Mouse (Mus musculus) ES-E14 (cell line): ENCODE results near the gene Prdx6. TPM values are rescaled to one million over a fixed set of nuclear protein-coding genes. Genes with fewer than 3 reads are reported as not detected.

Source experiments
- DNase-seq: peaks from one replicate; pipeline ENCODE4 v3.0.0-alpha.2; 2013; ENCODE audit warnings: low read depth, low spot score
- H3K27ac ChIP-seq: 2 replicates; pipeline ENCODE4 v1.5.1; 2012; ENCODE audit warnings: low read depth, mild to moderate bottlenecking, low read length, moderate library complexity, mixed read lengths; ENCODE audit not compliant: poor library complexity, insufficient read depth, severe bottlenecking
- H3K36me3 ChIP-seq: 2 replicates; pipeline ENCODE4 v1.6.1; 2012; ENCODE audit warnings: mild to moderate bottlenecking, low read length, moderate library complexity, mixed read lengths; ENCODE audit not compliant: control insufficient read depth, poor library complexity, insufficient read depth, severe bottlenecking
- H3K4me1 ChIP-seq, 2 experiments: fragments of 150-350 bp in 1 of 2; sonication (generic) in 1 of 2; 2 replicates each; pipeline ENCODE4 v1.6.1; 2012; ENCODE audit warnings: low read length in 2 of 2, mild to moderate bottlenecking in 1 of 2, mixed read lengths in 1 of 2; ENCODE audit not compliant: control insufficient read depth in 2 of 2, insufficient read depth in 2 of 2, poor library complexity in 1 of 2
- H3K4me3 ChIP-seq, 2 experiments: fragments of 150-350 bp in 1 of 2; sonication (generic) in 1 of 2; 2 replicates each; pipeline ENCODE4 v1.5.1; 2012; ENCODE audit warnings: low read length in 2 of 2, low read depth in 1 of 2, mild to moderate bottlenecking in 1 of 2, mixed read lengths in 1 of 2; ENCODE audit not compliant: insufficient read depth in 1 of 2, poor library complexity in 1 of 2, severe bottlenecking in 1 of 2
- H3K9ac ChIP-seq: 2 replicates; pipeline ENCODE4 v1.6.1; 2012; ENCODE audit warnings: low read depth, mild to moderate bottlenecking, low read length, mixed read lengths; ENCODE audit not compliant: poor library complexity, insufficient read depth, severe bottlenecking
- H3K9me3 ChIP-seq: fragments of 150-350 bp; sonication (generic); 2 replicates; pipeline ENCODE4 v1.6.1; 2012; ENCODE audit warnings: low read depth, mild to moderate bottlenecking, low read length; ENCODE audit not compliant: control insufficient read depth, insufficient read depth
- CHD2 ChIP-seq: IDR thresholded peaks from 2 replicates; pipeline ENCODE4 v1.6.1; 2014; ENCODE audit warnings: mild to moderate bottlenecking, low read depth, low read length, inconsistent platforms
- HCFC1 ChIP-seq: IDR thresholded peaks from 2 replicates; pipeline ENCODE4 v1.6.1; 2012; ENCODE audit warnings: low read length, inconsistent platforms, borderline replicate concordance; ENCODE audit not compliant: insufficient read depth
- MAFK ChIP-seq: IDR thresholded peaks from 2 replicates; pipeline ENCODE4 v1.6.1; 2014; ENCODE audit warnings: mild to moderate bottlenecking, low read depth, low read length, inconsistent platforms; ENCODE audit not compliant: insufficient read depth
- ZC3H11A ChIP-seq: IDR thresholded peaks from 2 replicates; pipeline ENCODE4 v1.6.1; 2012; ENCODE audit warnings: low read depth, mild to moderate bottlenecking, inconsistent platforms, low read length, borderline replicate concordance
- ZNF384 ChIP-seq: IDR thresholded peaks from 2 replicates; pipeline ENCODE4 v1.6.1; 2012; ENCODE audit warnings: low read depth, low read length, inconsistent platforms
- in situ Hi-C, 2 experiments: fragments of 600-800 bp; cut with MboI; formaldehyde crosslinking; loops; one replicate each; pipeline ENCODE4 v1.15.1; 2025; ENCODE audit warnings: low sequenced_read_pairs in 2 of 2, inconsistent platforms in 1 of 2; ENCODE audit not compliant: unreplicated experiment in 2 of 2
- total RNA-seq: library from RNA; depleted of rRNA; stranded (reverse); fragments of 300-350 nt; gene quantifications from 2 replicates; pipeline ENCODE4 v1.2.3, GENCODE M21; 2012

The Prdx6 gene
- total RNA-seq, 1 experiment, result 390 TPM

GRCm38 (mm10) chr1:161260761-161261160 is 9.7 kb upstream of the Prdx6 start:
- no peak overlapping the region for H3K9ac ChIP-seq
- TF ChIP-seq CHD2 (no peak), ZNF384 (no peak), ZC3H11A (no peak), MAFK (no peak), HCFC1 (no peak)
- 0 out of 4 replicates have a peak, but pooled peaks cover 0 to 2% of the 10 kb centered on the region in 2 experiments for H3K4me1 ChIP-seq
- no peak overlapping the region for H3K4me3 ChIP-seq
- no peaks in the 10 kb centered on the region for H3K9me3 ChIP-seq
- no peak for DNase-seq
- in situ Hi-C loops, result no loop called here
- no peak overlapping the region for H3K27ac ChIP-seq
- H3K36me3 ChIP-seq, result no peaks in the 10 kb centered on the region

DNA sequence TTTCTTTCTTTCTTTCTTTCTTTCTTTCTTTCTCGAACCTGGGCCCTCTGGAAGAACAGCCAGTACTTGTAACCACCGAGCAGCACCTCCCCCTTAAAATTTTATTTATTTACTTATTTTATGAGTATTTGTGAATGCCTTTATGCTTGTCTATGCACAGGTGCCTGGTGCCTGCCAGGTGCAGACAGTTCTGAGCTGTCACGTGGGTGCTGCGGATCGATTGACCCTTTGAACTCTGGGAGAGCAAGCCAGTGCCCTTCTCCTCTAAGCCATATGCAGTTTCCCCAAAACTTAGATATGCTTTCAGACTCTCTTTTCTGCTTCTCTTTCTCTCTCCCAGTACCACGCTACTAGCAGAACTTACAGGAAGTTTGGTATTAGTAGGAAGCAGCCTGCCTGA is 8.1 kb upstream of the Prdx6 start:
- Histone ChIP-seq H3K9ac (no peak overlapping the region), H3K36me3 (no peaks in the 10 kb centered on the region), H3K27ac (no peak overlapping the region), H3K4me1 (0 out of 4 replicates have a peak, but pooled peaks cover under 1 to 4% of the 10 kb centered on the region in 2 experiments), H3K9me3 (no peaks in the 10 kb centered on the region), H3K4me3 (no peak overlapping the region)
- no peak for TF ChIP-seq ZNF384
- in situ Hi-C loops, result no loop called here
- DNase-seq, result no peak

DNA sequence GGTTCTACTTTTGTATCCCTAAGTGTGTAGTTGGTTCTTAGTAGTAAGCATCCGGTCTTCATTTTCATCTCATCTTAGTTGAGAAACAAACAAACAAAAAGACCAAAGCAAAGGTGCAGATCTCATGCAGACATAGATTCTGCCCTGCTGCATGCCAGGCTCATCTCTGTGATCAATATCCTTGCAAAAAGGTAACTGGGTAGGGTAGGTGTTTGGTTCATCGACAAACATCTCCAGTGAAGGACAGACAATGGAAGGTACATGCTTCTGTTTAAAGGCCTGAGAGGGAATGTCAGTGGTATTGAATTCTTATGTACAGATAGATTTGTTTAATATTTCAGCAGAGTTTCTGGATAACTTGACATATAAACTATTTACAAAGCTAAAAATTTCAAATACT is 7.3 kb upstream of the Prdx6 start:
- Histone ChIP-seq H3K9me3 (no peaks in the 10 kb centered on the region), H3K36me3 (no peaks in the 10 kb centered on the region), H3K4me3 (no peak overlapping the region), H3K27ac (no peak overlapping the region), H3K4me1 (peaks cover 4 to 5% of the 10 kb centered on the region in 2 experiments; a peak in 2 of 4 replicates), H3K9ac (no peak overlapping the region)
- in situ Hi-C loops, result no loop called here
- TF ChIP-seq MAFK, result no peak
- no peak for TF ChIP-seq ZNF384
- DNase-seq, result no peak

- H3K4me3 ChIP-seq, result no peak overlapping the region
- no peak for TF ChIP-seq HCFC1
- no peak for TF ChIP-seq ZNF384
- no peak for TF ChIP-seq MAFK
- TF ChIP-seq CHD2, result no peak
- no peak for TF ChIP-seq ZC3H11A
- H3K4me1 ChIP-seq, result peaks cover 4 to 10% of the 10 kb centered on the region in 2 experiments; a peak in 2 of 4 replicates
- H3K9me3 ChIP-seq, result no peaks in the 10 kb centered on the region
- no peak overlapping the region for H3K27ac ChIP-seq
- no peak for DNase-seq
- H3K36me3 ChIP-seq, result no peaks in the 10 kb centered on the region
- no peak overlapping the region for H3K9ac ChIP-seq
- in situ Hi-C loops, result no loop called here
Measured at GRCm38 (mm10) chr1:161256918-161257317, 5.9 kb upstream of the Prdx6 start.

GRCm38 (mm10) chr1:161254361-161254760 is 3.3 kb upstream of the Prdx6 start:
- no peak for DNase-seq
- in situ Hi-C loops, result no loop called here
- no peaks in the 10 kb centered on the region for H3K9me3 ChIP-seq
- H3K36me3 ChIP-seq, result no peaks in the 10 kb centered on the region
- no peak overlapping the region for H3K4me3 ChIP-seq
- TF ChIP-seq ZC3H11A (no peak), MAFK (peak; percentile 66; the same call in 1 of the 2 replicates), HCFC1 (no peak), ZNF384 (no peak), CHD2 (no peak)
- peaks cover 4 to 14% of the 10 kb centered on the region in 2 experiments; a peak in 2 of 4 replicates for H3K4me1 ChIP-seq
- no peak overlapping the region for H3K27ac ChIP-seq
- H3K9ac ChIP-seq, result no peak overlapping the region
